Mouse (Mus musculus) erythroblast, embryonic 14.5 days (primary cell): ENCODE measurements around the gene Ntf5.

Experiments
- GATA1 ChIP-seq: IDR thresholded peaks from 2 replicates; pipeline ENCODE4 v1.6.1; 2012; ENCODE audit warnings: low read length, inconsistent platforms, mixed read lengths
- TAL1 ChIP-seq: IDR thresholded peaks from 3 replicates; pipeline ENCODE4 v1.6.1; 2012; ENCODE audit warnings: low read length, inconsistent platforms, mixed read lengths

DNA sequence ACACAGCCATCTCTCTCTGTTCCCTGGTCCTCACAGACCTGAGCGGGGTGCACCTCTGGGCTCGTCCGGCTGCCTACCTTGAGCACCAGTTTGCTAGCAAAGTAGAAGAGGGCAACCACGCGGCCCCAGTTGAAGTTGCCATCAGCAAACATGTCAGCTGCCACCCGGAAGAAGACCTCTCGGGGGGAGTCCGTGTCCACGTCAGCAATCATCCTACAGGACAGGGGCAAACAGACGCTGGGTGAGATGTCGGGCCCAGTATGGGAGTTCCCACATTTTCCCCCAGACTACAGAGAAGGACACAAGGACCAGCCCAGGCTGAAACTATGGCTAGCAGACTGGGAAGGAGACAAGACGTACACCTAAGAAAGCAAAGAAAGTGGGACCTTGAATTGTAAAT lies 51.6 kb downstream of the Ntf5 start:
- TF ChIP-seq GATA1 (no peak), TAL1 (no peak)
